Mouse (Mus musculus) kidney, postnatal 0 days (tissue): ENCODE data around the gene Tspan2. TPM values are rescaled to one million over a fixed set of nuclear protein-coding genes. Genes with fewer than 3 reads are reported as not detected.

Experiments
- ATAC-seq: fragments of 200-750 bp; cut with Nextera tagmentation; replicated peaks from 2 replicates; pipeline ENCODE4 v1.8.0; 2017; ENCODE audit warnings: low read depth, moderate number of reproducible peaks, moderate TSS enrichment, moderate library complexity; ENCODE audit not compliant: low FRiP score
- DNase-seq: peaks from one replicate; pipeline ENCODE4 v3.0.0-alpha.2; 2016; ENCODE audit warnings: low spot score
- H3K27ac ChIP-seq: fragments of 300-500 bp; sonication (generic); 2 replicates; pipeline ENCODE4 v1.5.1; 2014; ENCODE audit warnings: mild to moderate bottlenecking
- H3K27me3 ChIP-seq: fragments of 300-500 bp; sonication (generic); 2 replicates; pipeline ENCODE4 v1.6.1; 2014; ENCODE audit warnings: low read length, mixed read lengths; ENCODE audit not compliant: insufficient read depth
- H3K36me3 ChIP-seq: fragments of 300-500 bp; sonication (generic); 2 replicates; pipeline ENCODE4 v1.6.1; 2014; ENCODE audit warnings: low read length, mixed read lengths; ENCODE audit not compliant: insufficient read depth
- H3K4me1 ChIP-seq: fragments of 300-500 bp; sonication (generic); replicated peaks from 2 replicates; pipeline ENCODE4 v1.6.1; 2014; ENCODE audit warnings: antibody characterized with exemption, low read length, mixed read lengths; ENCODE audit not compliant: insufficient read depth
- H3K4me2 ChIP-seq: fragments of 300-500 bp; sonication (generic); 2 replicates; pipeline ENCODE4 v1.6.1; 2014; ENCODE audit warnings: mild to moderate bottlenecking, low read length, moderate library complexity, mixed read lengths
- H3K4me3 ChIP-seq: fragments of 300-500 bp; sonication (generic); replicated peaks from 2 replicates; pipeline ENCODE4 v1.5.1; 2014; ENCODE audit warnings: low read depth, low read length
- H3K9ac ChIP-seq: fragments of 300-500 bp; sonication (generic); 2 replicates; pipeline ENCODE4 v1.6.1; 2014; ENCODE audit warnings: low read depth, low read length
- H3K9me3 ChIP-seq: fragments of 300-500 bp; sonication (generic); replicated peaks from 2 replicates; pipeline ENCODE4 v1.6.1; 2016; ENCODE audit warnings: low read length, inconsistent platforms, mixed read lengths
- CTCF ChIP-seq: IDR thresholded peaks from 2 replicates; pipeline ENCODE4 v1.5.1; 2016; ENCODE audit warnings: antibody characterized with exemption, low read depth, mild to moderate bottlenecking, moderate library complexity
- WGBS: fragments of 180-500 bp; shearing (Covaris S2); extraction: QIAGEN DNeasy Blood & Tissue Kit; methylation state at CpG from one replicate; pipeline ENCODE4 v1.1.7; 2014; 5-methylcytosine and 5-hydroxymethylcytosine counted together
- polyA plus RNA-seq: library from polyadenylated mRNA; unstranded; fragments of >200 nt; fragmentation: Nextera tagmentation; extraction: Ambion mirVana; gene quantifications from 2 replicates; pipeline ENCODE4 v1.2.1, GENCODE M21; 2015

Tspan2 gene
- polyA plus RNA-seq, 1 experiment from 2014 or later: 8.9 TPM

DNA sequence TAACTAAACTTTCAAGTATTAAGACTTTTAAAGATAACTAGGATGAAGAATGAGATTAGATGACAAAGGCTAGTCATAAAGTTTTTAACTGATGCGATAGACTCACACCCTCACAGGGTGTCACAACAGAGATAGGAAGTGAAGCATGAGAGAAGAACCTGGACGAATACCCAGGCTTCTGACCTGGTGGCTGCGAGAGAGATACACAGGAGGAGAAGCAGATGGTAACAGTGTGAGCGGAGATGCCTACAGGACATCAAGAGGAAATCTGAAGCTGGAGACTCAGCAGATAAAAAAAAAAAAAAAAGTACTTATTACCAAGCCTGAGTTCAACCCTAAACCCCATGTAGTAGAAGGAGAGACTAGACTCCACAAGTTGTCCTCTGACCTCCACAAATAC lies 38.7 kb downstream of the Tspan2 start:
- Histone ChIP-seq H3K4me3 (no peak overlapping the region), H3K4me1 (no peaks in the 10 kb centered on the region), H3K27ac (no peak overlapping the region), H3K4me2 (no peak overlapping the region), H3K9ac (no peak overlapping the region), H3K27me3 (no peaks in the 10 kb centered on the region), H3K36me3 (no peaks in the 10 kb centered on the region), H3K9me3 (no peaks in the 10 kb centered on the region)
- no peak for ATAC-seq
- no peak for DNase-seq
- 80% methylated on average over 4 of the region's 4 CpGs for WGBS
- no peak for TF ChIP-seq CTCF

DNA sequence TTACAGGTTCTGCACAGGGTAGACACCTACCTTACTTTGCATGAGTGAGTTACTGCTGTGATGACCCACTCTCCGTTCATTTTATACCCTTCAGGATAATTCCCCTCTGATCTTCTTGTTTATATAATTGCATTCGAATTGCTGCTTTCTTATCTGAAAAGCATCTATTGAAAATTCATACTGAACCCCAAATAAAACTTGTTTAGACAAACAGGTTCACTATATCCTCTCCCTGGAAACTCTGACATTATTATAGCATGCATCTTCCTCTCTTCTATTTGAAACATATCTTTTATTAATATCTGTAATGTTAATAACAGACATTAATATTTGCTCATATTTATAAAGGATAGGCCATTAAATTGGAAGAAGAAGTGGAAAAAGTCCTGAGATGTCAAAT lies 48.3 kb downstream of the Tspan2 start, which contains the start of gene Tshb:
TSS of gene Tshb (minus strand) at position 101 of the 400 bp plus-strand sequence.
- no peaks in the 10 kb centered on the region for H3K27me3 ChIP-seq
- no peak within 1 kb of the TSS for H3K27ac ChIP-seq
- no peak within 1 kb of the TSS for H3K4me2 ChIP-seq
- DNase-seq: no peak
- no peak for TF ChIP-seq CTCF
- WGBS: 77% methylated on average over 2 of the region's 2 CpGs
- H3K9me3 ChIP-seq: no peaks in the 10 kb centered on the region
- no peaks in the 10 kb centered on the region for H3K4me1 ChIP-seq
- H3K9ac ChIP-seq: no peak within 1 kb of the TSS
- no peak for ATAC-seq
- H3K4me3 ChIP-seq: no peak within 1 kb of the TSS
- no peaks in the 10 kb centered on the region for H3K36me3 ChIP-seq

DNA sequence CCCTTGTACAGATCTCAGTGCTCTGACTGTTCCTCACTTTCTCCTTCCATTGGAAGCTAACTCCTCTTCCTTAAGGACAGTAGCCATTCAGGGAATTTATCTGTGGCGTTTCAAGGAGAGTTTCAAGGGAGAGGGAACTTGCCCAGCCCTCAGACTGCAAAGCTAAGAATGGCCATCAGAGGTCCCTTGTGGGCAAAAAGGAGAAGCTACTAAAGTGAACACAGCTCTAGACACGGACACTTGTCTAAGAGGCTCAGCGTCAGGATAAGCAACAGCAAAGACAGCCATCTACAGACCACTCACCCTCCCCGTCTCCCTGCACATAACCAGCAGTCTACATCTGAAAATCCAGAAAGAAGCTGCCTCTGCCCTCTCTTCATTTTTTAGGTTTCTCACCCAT lies 53.0 kb downstream of the Tspan2 start:
- H3K27ac ChIP-seq: no peak overlapping the region
- ATAC-seq: no peak
- H3K4me1 ChIP-seq: no peaks in the 10 kb centered on the region
- no peak overlapping the region for H3K4me2 ChIP-seq
- no peaks in the 10 kb centered on the region for H3K36me3 ChIP-seq
- H3K9ac ChIP-seq: no peak overlapping the region
- peak; percentile 31; the same call in 1 of the 2 replicates for TF ChIP-seq CTCF
- H3K9me3 ChIP-seq: no peaks in the 10 kb centered on the region
- DNase-seq: no peak
- no peaks in the 10 kb centered on the region for H3K27me3 ChIP-seq
- WGBS: 35% methylated on average over 4 of the region's 4 CpGs
- H3K4me3 ChIP-seq: no peak overlapping the region

DNA sequence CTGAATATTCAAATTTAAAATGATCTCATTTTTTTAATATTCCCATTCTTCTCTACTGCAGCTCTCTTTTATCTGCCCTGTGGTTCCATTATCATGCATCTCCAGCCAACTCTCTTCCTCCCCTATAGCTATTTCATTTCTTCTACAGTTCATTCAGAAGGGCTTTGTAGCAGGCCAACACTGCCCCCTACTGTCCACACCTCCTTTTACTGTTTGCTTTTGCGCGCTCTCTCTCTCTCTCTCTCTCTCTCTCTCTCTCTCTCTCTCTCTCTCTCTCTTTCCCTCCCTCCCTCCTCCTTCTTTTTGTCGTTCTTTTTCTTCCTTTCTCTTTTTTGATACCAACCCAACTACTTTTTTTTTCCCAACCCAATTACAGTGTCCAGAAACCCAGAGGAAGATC lies 69.6 kb downstream of the Tspan2 start:
- H3K9me3 ChIP-seq: no peaks in the 10 kb centered on the region
- H3K27me3 ChIP-seq: no peaks in the 10 kb centered on the region
- ATAC-seq: no peak
- WGBS: 8% methylated on average over 3 of the region's 3 CpGs
- no peaks in the 10 kb centered on the region for H3K4me1 ChIP-seq
- peak; percentile 87 for DNase-seq
- H3K27ac ChIP-seq: no peak overlapping the region
- no peak overlapping the region for H3K4me2 ChIP-seq
- H3K4me3 ChIP-seq: no peak overlapping the region
- H3K9ac ChIP-seq: no peak overlapping the region
- H3K36me3 ChIP-seq: no peaks in the 10 kb centered on the region
- TF ChIP-seq CTCF: peak; percentile 81

DNA sequence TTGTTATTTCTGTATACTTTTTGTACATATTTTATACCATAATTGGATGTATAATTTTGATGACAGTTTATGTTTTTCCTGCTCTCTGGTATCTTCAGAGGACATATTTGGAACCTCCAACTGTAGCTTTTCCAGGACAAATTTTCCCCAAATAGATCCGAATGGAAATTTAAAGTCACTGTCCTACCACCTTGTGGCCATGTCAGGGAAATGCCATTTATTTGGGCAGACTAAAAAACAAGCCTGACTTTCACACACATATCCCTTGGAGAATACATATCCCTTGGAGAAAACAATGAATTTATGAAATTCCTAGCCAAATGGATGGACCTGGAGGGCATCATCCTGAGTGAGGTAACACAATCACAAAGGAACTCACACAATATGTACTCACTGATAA lies 108.1 kb downstream of the Tspan2 start:
- no peak overlapping the region for H3K4me3 ChIP-seq
- TF ChIP-seq CTCF: peak; percentile 47
- H3K27me3 ChIP-seq: no peaks in the 10 kb centered on the region
- no peak overlapping the region for H3K9ac ChIP-seq
- no peaks in the 10 kb centered on the region for H3K36me3 ChIP-seq
- no peak for ATAC-seq
- WGBS: 34% methylated on average over 1 of the region's 1 CpGs
- H3K4me2 ChIP-seq: no peak overlapping the region
- no peak overlapping the region for H3K27ac ChIP-seq
- peak; percentile 11 for DNase-seq
- H3K4me1 ChIP-seq: no peaks in the 10 kb centered on the region
- H3K9me3 ChIP-seq: no peaks in the 10 kb centered on the region

DNA sequence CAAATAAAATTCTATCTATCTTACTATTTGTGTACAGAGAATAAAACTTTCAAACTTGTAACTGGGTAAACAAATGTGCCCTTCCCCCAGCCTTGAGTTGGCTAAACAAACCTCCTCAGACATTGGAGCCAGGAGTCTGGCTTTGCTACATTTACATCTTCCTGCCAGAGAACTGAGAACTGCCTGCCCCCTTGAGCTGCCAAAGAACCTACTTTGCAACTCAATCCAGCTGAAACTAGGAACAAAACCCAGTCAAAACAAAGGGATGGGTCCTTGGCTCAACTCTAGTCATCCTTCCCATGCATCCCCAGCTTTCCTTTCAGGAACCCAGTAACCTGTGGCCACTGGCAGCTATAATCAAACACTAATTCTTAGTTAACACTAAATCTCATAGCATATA lies 114.3 kb downstream of the Tspan2 start:
- Histone ChIP-seq H3K9me3 (no peaks in the 10 kb centered on the region), H3K36me3 (no peaks in the 10 kb centered on the region), H3K4me3 (no peak overlapping the region), H3K4me1 (no peaks in the 10 kb centered on the region), H3K27me3 (no peaks in the 10 kb centered on the region), H3K9ac (no peak overlapping the region), H3K4me2 (no peak overlapping the region), H3K27ac (no peak overlapping the region)
- DNase-seq (no peak), ATAC-seq (no peak)
- no peak for TF ChIP-seq CTCF

Other genes with a start within 250 kb of the Tspan2 start
- 0.10 and 0.18 TPM in 2 replicates for gene Tshb, start 48.2 kb downstream of the Tspan2 start, polyA plus RNA-seq
- not detected in 2 replicates for gene Sycp1, start 201.6 kb downstream of the Tspan2 start, polyA plus RNA-seq
- gene Nr1h5, start 229.6 kb downstream of the Tspan2 start, polyA plus RNA-seq: 0.05 TPM in 1 of 2 replicates, not detected in the other